Mouse (Mus musculus): ENCODE results near the gene Pold2. TPM values are rescaled to one million over a fixed set of nuclear protein-coding genes. Genes with fewer than 3 reads are reported as not detected.

Pold2 gene
- total RNA-seq, 2 experiments from 2014 or later, result 35.4 to 40.6 TPM

DNA sequence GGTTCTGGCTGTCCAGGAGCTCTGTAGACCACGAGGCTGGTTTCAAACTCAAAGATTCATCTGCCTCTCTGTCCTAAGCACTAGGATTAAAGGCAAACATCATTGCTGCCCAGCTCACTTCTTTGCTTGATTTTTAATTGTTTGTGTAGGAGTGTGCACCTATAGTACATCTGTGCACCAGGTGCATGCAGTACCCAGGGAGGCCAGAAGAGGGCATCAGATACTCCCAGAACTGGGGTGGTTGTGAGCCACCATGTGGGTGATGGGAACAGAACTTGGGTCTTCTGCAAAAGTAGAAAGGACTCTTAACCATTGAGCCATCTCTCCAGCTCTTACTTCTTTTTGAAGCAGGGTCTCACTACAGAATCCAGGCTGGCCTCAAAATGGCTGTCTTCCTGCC lies 19.4 kb downstream of the Pold2 start:
- DNase-seq, result no peak

DNA sequence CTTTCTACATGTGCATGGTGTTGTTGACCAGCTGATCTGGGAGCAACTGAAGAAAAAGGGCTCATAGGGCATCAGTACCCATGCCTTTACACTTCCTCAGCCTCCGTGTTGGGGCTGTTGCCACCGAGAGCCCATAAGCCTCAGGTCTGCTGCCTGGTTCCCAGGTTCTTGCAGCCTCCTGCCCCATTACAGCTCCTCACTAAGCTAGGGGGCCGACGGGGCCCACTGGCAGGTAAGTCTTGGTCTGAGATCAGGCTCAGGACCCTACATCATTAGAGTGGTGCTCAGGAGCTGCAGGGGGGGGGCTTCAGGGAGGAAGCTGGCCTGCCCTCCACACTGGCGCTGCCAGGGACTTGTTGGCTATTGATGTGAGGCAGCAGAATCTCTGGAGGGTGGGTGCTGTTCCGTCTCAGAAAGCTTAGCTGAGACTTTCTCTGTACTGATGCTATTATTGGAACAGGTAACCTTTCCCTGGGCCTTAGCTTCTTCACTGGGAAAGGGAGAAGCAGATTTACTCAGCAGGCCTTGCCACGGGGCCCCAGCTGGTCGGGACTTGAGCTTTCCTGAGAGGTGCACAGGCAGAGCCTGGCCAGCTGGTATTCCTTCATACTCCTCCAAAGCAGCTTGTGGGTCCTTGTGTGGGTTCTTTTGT lies 21.5 kb downstream of the Pold2 start:
- no peak for DNase-seq

GRCm38 (mm10) chr11:5855902-5856301 lies 22.2 kb downstream of the Pold2 start:
- peak; percentile 71 to 80 for DNase-seq

DNA sequence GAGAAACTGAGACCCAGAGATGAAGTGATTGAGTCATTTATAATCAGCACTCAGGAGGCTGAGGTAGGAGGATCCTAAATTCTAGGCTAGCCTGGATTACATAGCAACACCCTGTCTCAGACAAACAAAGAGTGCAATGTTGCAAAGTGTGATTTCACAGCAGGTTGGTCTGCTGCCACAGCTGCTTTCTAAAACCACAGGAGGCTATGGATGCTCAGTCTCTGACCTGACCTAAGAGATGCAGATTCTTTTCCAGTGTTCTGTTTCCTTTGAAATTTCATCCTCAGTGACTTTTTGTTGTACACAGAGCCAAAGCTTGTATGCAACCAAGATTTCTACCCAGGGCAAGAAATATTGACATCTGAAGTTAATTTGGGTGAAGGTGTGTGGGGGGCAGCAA lies 22.6 kb downstream of the Pold2 start:
- DNase-seq, result no peak

- peak in 1 of 2 experiments; percentile 40 for DNase-seq
These were observed 25.8 kb downstream of the Pold2 start for GRCm38 (mm10) chr11:5852314-5852713.

- DNase-seq, result no peak
These were observed 26.9 kb downstream of the Pold2 start for GRCm38 (mm10) chr11:5851021-5851736.

DNA sequence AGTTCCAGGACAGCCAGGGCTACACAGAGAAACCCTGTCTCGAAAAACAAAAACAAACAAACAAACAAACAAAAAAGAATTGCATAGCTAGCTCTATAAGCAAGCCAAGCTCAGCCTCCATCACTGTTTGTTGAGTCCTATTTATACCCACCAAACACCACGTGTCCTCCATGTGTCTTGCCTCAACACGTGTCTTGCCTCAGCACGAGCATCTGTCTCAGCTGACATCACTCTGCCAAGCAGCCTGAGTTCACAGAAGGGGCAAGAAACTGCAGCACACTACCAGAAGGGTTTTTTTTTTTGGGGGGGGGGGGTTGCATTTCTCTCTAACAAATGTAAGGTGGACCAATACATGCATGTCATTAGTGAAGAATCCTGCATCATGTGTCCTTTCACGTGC lies 27.6 kb downstream of the Pold2 start:
- no peak for DNase-seq

GRCm38 (mm10) chr11:5849316-5849715 lies 28.8 kb downstream of the Pold2 start:
- no peak for DNase-seq

DNA sequence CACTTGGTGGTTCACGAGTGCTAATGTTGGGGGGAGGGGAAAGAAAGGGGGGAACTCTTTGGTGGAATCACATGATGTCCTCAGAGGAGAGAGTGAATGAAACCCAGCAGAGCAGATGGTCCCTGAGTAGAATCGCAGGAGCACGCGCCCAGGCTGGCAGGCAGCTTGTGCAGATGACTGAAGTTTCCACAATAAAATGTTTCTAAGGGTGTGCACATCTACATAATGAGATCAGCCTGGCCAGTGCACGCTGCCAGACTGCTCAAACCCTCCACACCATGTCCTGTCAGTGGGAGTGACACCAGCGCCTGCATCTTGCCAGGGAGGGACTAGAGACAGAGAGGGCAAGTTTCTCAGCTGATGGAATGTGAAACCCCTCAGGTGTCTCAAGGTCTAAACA lies 29.4 kb downstream of the Pold2 start:
- DNase-seq, result peak; percentile 67 to 74

DNA sequence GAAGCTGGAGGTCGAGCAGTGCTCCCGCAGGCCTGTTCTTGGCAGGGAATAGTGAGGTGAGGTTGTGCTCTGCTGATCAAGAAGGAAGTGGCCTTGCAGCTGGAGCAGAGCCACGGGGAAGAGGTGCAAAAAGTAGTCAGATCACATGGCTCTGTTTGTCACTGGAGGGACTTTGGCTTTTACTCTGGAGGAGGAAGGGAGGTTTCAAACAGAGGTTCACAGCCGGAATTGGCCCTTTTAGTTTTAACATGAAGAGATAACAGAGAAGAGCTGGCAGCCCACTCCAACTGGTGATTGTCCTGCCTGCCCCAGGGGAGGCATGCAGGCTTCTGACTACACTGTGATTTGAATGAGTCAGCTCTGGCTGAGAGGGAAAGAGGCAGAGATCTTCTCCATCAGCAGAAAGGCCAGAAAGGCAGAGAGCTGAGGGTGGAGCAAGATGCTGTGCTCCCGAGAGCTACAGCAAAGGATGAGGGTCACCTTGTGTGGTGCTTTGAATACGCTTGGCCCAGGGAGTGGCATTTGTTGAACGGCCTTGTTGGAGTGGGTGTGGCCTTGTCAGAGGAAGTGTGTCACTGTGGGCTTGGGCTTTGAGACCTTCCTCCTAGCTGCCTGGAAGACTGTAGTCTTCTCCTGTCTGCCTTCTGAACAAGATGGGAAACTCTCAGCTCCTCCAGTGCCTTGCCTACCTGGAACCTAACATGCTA lies 31.3 kb downstream of the Pold2 start:
- DNase-seq, result peak; percentile 78 to 87

DNA sequence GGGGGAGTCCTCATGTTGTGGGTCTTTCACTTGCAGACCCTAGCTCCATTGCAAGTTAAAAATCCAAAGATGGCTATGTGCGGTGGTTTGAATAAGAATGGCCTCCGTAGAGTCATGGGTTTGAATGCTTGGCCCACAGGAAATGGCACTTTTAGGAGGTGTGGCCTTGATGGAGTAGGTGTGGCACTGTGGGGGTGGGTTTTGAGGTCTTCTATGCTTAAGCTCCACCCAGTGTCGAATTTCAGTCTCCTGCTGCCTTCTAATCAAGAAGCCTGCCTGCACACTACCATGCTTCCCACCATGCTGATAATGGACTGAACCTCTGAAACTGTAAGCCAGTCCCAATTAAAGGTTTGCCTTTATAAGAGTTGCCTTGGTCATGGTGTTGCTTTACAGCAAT lies 35.0 kb downstream of the Pold2 start:
- no peak for DNase-seq

DNA sequence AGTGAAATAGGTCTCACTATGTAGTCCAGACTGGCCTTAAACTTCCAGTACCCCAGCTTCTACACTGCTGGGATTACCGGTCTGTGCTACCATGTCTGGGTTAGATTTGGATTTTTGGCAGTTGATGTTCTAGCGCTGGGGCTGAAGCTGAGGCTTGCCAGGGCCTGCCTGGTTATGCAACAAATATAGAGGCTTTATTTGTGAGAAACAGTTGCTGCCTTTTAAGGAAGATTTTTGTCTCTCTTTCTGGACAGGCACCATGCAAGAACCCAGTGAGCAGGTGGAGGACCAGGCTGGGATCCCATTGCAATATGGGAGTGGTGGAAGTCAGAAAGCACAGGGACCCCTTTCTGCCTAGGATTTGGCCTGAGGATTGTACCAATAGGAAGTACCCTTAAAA lies 36.3 kb downstream of the Pold2 start:
- DNase-seq, result no peak

DNA sequence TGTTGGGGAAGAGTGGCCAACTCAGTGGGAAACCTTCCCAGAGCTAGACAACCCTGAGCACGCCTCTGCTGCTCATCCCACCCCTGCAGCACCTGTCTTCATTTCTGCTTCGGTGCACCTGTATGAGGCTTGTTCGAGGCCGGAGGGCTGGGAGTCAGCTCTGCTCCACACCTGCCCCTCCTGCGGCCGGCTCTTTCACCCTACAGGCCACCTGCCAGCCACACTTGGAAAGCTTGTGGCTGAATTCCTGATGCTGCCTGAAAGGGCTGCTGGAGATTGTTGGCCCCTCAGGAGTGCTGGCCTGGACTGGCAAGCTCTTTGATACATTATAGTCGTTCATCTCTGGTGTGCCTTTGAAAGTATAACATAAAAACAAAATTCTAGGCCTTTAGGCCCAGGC lies 37.7 kb downstream of the Pold2 start:
- no peak for DNase-seq

DNA sequence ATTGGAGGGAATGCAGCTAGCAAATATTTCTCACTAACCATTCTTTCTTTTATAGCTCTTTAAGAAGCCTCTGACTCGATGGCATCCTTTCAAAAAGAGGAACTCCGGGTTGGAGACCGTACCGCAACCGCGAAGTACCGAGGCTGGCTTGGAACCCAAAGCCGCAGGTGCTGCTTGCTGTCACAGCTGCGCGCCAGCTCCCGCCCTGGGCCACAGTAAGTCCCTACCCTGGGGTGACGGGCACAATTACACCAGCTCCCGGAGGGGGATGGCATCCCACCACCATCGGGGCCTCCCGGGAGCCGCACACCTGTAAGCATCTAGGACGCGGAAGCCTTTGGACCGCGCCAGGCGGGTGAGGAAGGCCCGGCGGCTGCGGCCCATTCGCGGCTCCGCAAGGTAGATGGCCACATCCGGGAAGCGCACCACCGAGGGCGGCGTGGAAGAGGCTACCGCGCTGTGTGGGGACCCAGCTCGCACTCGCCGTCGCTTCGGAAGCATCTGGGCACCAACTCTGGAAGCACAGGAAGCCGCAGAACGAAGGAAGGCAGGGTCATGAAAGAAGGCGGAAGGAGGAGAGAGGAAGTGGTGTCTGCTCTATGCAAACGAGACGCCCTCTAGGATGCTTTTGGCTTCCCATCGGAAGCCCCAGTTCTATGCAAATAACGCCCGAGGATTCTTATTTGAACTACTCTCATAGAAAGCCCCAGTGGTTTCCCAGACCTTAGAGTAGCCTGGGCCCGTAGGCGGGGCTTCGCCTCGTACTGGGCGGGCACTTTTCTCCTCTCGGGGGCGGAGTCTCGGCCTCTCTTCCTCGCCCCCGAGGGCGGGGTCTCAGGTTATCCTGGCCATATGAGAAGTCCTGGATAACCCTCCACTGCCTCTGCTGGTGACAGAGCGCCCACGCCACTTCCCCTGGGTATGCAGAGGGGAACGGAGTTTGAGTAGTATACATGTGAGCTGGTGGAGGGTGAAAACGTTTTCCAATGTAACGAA lies 40.5 kb downstream of the Pold2 start, which contains the start of gene Polm:
Gene Polm (minus strand): TSS at position 766 of the 996 bp plus-strand sequence.
- peak; percentile 95 to 96 for DNase-seq

- DNase-seq, result no peak
These were observed 42.0 kb downstream of the Pold2 start for GRCm38 (mm10) chr11:5836126-5836525.

GRCm38 (mm10) chr11:5835057-5835456 lies 43.0 kb downstream of the Pold2 start:
- no peak for DNase-seq

GRCm38 (mm10) chr11:5834506-5834905 lies 43.6 kb downstream of the Pold2 start:
- no peak for DNase-seq

- DNase-seq, result no peak
These were observed 48.8 kb downstream of the Pold2 start for GRCm38 (mm10) chr11:5829327-5829726.

DNA sequence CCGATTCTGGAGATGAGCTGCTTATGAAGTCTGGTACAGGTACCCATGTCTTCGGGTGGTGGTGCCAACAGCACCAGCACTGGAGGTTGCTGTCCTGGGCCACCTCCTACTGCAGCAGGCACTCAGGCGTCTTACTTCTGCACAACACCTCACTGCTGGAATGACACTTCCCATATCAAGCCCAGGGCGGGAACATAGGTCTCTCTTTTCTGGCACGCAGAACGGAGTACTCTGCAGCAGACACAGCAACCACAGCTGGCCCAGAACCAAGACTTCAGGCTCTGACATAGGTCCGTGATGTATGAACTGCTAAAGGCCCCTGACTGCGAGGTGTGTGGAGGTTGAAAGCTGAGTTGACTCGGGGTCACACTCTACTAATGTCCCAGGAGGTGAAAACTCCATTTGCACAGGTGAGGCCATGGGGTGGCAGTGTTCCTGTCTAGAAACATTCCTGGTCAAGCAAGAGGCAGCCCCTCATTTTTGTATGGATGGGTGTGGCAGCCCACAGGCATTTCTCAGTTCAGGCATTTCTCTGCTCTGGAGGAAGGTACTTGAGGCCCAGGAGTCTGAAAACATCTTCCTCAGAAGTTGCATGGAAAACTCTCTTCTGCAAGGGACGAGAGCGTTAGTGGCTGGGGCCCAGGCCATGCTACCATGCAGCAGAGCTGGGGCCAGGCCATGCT lies 49.4 kb downstream of the Pold2 start:
- no peak for DNase-seq

GRCm38 (mm10) chr11:5827931-5828330 lies 50.2 kb downstream of the Pold2 start:
- no peak for DNase-seq

DNA sequence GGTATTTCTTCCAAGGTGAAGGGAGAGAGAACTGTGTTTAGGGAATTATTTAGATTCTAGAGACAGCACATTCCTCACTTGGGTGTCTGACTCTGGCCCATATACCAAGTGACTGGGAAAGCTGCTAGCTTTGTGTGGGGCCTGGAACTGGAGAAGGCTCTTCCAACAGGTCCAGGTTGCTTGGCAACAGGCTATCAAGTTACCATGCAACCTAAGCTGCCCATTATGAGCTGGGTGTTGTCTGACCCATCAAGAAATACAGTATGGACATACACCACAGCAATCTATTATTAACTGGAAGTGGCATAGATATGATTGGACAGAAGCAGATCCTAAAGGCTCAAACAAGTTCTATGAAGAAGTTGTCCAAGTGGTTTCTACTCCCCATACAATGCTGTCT lies 52.7 kb downstream of the Pold2 start:
- DNase-seq, result no peak
